Mouse (Mus musculus) left cerebral cortex, adult 9 months (tissue): ENCODE data around the gene Srsf1.

Source experiments
- DNase-seq, 2 experiments: peaks; one replicate each; pipeline ENCODE4 v3.0.0; 2022; ENCODE audit warnings: low spot score in 2 of 2

The Srsf1 gene

GRCm38 (mm10) chr11:88071113-88071512 is 23.9 kb downstream of the Srsf1 start:
- no peak for DNase-seq

- no peak for DNase-seq
These were observed 26.2 kb downstream of the Srsf1 start for GRCm38 (mm10) chr11:88073343-88073875.

- DNase-seq, result no peak
These were observed 28.5 kb downstream of the Srsf1 start for GRCm38 (mm10) chr11:88075701-88076100.

DNA sequence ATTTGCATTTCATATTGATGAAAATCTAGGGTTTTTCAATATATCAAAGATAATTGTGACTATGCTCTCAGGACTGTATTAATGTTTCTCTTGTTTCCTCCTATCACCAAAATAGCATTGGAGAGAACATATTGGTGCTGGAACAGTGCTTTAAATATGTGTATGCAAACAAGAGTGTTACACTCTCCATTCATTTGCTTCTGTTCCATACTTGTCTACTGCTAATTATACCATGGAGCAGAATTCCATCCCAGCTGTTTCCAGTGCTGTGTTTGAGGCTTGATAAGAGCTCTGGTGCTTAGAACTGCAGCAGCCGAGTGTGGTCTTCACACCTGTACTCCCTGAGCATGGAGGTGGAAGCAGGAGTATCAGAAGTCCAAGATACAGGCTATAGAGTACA is 29.2 kb downstream of the Srsf1 start:
- no peak for DNase-seq

GRCm38 (mm10) chr11:88083699-88084098 is 36.5 kb downstream of the Srsf1 start:
- DNase-seq, result no peak

GRCm38 (mm10) chr11:88086737-88087627 is 39.8 kb downstream of the Srsf1 start:
- peak; percentile 71 to 90 for DNase-seq

DNA sequence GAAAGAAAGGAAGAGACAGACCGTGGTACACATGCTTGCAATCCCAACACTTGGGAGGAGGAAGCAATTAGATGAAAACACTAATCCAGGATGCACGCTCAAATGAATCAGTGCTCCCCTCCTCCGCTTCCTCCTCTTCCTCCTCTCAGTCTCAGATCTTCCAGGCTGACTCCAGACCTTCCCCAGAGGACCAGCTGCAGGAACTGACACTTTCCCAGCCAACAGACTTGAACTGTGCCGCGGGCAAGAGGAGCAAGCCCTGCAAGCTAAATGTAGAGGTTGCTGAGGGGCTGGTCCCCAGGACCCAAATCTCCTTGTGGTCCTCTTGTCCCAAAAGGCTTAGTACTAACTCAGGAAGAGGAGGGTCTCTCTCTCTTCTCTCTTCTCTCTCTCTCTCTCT is 42.0 kb downstream of the Srsf1 start:
- no peak for DNase-seq

DNA sequence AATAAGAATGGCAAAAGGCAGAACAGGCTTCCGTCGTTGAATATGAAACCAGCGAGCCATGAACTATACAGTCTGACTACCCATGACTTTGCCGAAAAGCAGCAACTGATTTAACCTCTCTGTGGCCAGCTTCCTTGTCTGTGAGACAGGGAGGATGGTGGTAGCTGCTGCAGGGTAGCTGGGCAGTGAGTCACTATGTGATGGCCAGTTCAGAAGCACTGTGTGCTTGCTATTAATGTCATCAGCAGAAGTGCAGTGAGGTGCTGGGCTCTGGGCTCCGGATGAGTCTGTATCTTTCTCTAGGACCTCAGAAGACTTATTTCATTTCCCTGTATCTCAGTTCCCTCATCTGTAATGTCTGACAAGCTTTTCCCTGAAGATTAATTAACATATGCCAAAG is 43.1 kb downstream of the Srsf1 start:
- no peak for DNase-seq

GRCm38 (mm10) chr11:88091949-88092348 is 44.8 kb downstream of the Srsf1 start:
- DNase-seq, result no peak

- no peak for DNase-seq
These were observed 50.0 kb downstream of the Srsf1 start for GRCm38 (mm10) chr11:88097173-88097572.

GRCm38 (mm10) chr11:88098021-88098729 is 51.0 kb downstream of the Srsf1 start, which contains the start of gene Cuedc1:
Cuedc1 (plus strand) TSS chr11:88098058.
- DNase-seq, result no peak

DNA sequence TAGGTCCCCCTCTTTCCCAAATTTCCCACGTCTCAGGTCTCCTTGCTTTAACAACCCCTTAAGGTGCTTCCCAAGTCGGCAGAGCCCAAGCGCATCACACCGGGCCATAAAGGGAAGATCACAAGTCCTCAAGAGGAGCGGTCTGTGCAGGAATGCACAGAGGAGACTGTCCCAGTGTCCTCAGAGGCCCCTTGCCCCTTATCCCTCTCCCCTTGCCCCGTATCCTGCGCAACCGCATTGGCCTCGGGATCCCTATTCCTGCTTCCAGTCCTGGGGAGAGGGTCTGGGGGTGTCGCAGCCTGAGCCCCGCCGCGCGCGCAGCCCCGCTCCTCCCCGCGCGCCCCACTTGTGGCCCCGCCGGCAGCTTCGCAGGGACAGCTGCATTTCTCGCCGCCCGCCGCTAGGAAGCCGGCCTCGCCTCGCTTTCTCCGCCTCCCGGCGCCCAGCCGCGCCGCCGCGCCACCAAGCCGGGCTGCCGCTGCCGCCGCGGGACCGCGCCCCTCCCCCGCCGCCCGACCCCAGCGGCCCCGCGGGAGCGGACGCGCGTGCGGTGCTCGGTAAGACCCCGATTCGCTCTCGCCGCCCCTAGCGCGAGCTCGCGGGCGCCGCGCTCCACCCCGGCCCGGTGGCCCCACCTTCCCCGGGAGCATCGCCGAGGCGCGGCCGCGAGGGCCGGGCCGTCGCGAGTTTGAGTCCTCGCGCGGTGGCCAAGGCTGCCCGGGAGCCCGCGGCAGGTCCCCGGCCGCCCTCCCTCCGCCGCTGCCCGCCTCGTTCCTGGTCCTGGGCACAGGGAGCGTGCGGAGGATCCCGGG is 51.8 kb downstream of the Srsf1 start:
- peak in 1 of 2 experiments; percentile 60 for DNase-seq

GRCm38 (mm10) chr11:88099599-88100023 is 52.4 kb downstream of the Srsf1 start:
- peak in 1 of 2 experiments; percentile 30 for DNase-seq

DNA sequence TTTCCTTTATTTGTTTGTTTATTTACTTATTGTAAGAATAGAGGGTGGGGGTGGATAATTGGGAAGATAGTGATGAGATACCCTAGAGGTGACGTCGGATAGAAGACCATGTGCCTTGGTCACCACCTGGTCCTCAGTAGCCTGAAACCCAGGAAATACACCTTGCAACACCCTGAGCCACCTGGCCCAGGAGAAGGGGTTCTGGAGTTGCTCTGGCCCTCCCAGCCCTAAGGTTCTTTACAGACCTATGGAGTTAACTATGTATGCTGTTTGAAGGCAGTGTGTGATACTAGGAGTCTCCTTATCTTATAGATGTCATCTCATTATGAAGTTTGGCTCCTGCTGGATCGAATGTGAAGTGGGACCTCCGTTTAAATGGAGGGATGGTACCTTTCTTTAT is 53.0 kb downstream of the Srsf1 start:
- DNase-seq, result no peak
